Mouse (Mus musculus): ENCODE data around the gene Tas2r135. TPM values are rescaled to one million over a fixed set of nuclear protein-coding genes. Genes with fewer than 3 reads are reported as not detected.
A peak's percentile ranks its signal among the peaks of the same experiment; 100 is the strongest.

The Tas2r135 gene
- polyA plus RNA-seq, 1 experiment = 0.07 TPM

DNA sequence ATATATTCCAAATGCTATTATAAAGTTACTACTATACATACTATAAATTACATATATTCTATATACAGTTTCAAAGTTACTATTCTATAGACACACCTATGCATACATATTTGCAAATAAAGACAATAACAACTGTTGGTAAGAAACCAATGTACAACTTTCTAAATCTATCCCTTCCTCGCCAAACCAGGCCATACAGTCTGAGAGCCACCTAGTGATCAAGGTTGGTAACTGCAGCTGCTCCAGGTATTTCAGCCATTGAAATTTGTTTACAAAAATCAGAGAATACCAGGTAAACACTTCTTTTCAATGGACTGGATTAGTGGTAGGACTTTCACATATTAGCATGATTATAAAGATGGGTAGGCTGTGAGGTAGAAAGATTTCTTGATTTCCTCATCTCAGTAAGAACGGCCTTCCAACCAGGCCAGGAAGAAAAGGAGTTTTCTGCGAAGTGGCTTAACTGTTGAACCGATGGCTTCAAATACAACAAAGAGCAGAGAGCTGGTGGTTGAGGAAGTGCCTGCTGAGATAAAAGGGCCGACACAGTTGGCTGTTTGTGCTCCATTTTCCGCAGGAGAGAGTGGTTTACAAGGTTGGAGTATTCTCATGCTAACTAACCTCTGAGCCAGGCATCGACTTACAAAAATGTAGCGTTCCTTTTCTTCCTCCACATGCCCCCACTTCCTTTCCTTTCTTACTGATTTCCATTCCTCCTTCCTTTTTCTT, 24.7 kb upstream of the Tas2r135 start:
- Histone ChIP-seq H3K36me3 (ENCODE audit: control insufficient read depth, insufficient read depth, low read length) (no peaks in the 10 kb centered on the region), H3K27ac (ENCODE audit: insufficient read depth, low read length) (no peak overlapping the region), H3K27me3 (ENCODE audit: control insufficient read depth, insufficient read depth, low read length) (no peaks in the 10 kb centered on the region), H3K4me1 (ENCODE audit: control insufficient read depth, insufficient read depth, insufficient read length) (no peaks in the 10 kb centered on the region), H3K4me3 (ENCODE audit: extremely low read depth, insufficient read depth, insufficient read length) (no peak overlapping the region)
- TF ChIP-seq POLR2A (IDR thresholded peaks at IDR 0.05; ENCODE audit: low read depth, low read length) (no peak), CTCF (IDR thresholded peaks at IDR 0.05; ENCODE audit: extremely low read depth, insufficient read depth, insufficient read length, insufficient replicate concordance) (peak; percentile 42; the same call in 1 of the 2 replicates)
- peak in 1 of 2 experiments; percentile 21 for DNase-seq (ENCODE audit: low read depth in 1 of 2, low spot score in 2 of 2)
- 45% methylated on average over 8 of the region's 8 CpGs for WGBS

GRCm38 (mm10) chr6:42381221-42381620, 24.0 kb upstream of the Tas2r135 start:
- Histone ChIP-seq H3K27me3 (ENCODE audit: control insufficient read depth, insufficient read depth, low read length) (no peaks in the 10 kb centered on the region), H3K27ac (ENCODE audit: insufficient read depth, low read length) (no peak overlapping the region), H3K4me1 (ENCODE audit: control insufficient read depth, insufficient read depth, insufficient read length) (no peaks in the 10 kb centered on the region), H3K4me3 (ENCODE audit: extremely low read depth, insufficient read depth, insufficient read length) (no peak overlapping the region), H3K36me3 (ENCODE audit: control insufficient read depth, insufficient read depth, low read length) (no peaks in the 10 kb centered on the region)
- WGBS = 88% methylated on average over 2 of the region's 2 CpGs
- DNase-seq (ENCODE audit: low read depth in 1 of 2, low spot score in 2 of 2) = no peak
- TF ChIP-seq POLR2A (IDR thresholded peaks at IDR 0.05; ENCODE audit: low read depth, low read length) = no peak
- no peak for TF ChIP-seq CTCF (IDR thresholded peaks at IDR 0.05; ENCODE audit: extremely low read depth, insufficient read depth, insufficient read length, insufficient replicate concordance)

GRCm38 (mm10) chr6:42381916-42382381, 23.3 kb upstream of the Tas2r135 start:
- no peak for DNase-seq (ENCODE audit: low read depth in 1 of 2, low spot score in 2 of 2)
- Histone ChIP-seq H3K27ac (ENCODE audit: insufficient read depth, low read length) (0 out of 2 replicates have a peak overlapping the region, but pooled peaks have one; percentile 1), H3K27me3 (ENCODE audit: control insufficient read depth, insufficient read depth, low read length) (no peaks in the 10 kb centered on the region), H3K36me3 (ENCODE audit: control insufficient read depth, insufficient read depth, low read length) (no peaks in the 10 kb centered on the region), H3K4me1 (ENCODE audit: control insufficient read depth, insufficient read depth, insufficient read length) (no peaks in the 10 kb centered on the region), H3K4me3 (ENCODE audit: extremely low read depth, insufficient read depth, insufficient read length) (no peak overlapping the region)
- TF ChIP-seq CTCF (IDR thresholded peaks at IDR 0.05; ENCODE audit: extremely low read depth, insufficient read depth, insufficient read length, insufficient replicate concordance) (no peak), POLR2A (IDR thresholded peaks at IDR 0.05; ENCODE audit: low read depth, low read length) (no peak)
- 59% methylated on average over 9 of the region's 9 CpGs for WGBS

DNA sequence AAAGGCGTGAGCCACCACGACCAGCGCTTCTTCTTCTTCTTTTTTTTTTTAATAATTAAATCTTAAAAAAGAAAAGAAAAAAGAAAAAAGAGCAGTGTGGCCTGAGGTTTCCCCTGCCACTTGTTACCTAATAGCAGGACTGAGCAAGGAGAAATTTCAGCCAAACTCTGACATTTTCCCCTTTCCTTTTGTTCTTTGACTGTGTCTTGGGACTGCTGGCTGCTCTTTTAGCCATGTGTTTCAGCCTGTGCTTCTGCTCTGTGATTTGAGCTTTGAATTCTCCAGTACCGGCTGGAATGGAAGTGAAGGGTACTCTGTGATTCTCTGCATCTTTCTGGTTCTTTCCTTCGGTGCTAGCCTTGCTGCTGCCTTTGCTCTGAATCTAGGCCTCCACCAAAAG, 21.9 kb upstream of the Tas2r135 start:
- TF ChIP-seq CTCF (IDR thresholded peaks at IDR 0.05; ENCODE audit: extremely low read depth, insufficient read depth, insufficient read length, insufficient replicate concordance) (no peak), POLR2A (IDR thresholded peaks at IDR 0.05; ENCODE audit: low read depth, low read length) (no peak)
- Histone ChIP-seq H3K4me1 (ENCODE audit: control insufficient read depth, insufficient read depth, insufficient read length) (no peaks in the 10 kb centered on the region), H3K27ac (ENCODE audit: insufficient read depth, low read length) (no peak overlapping the region), H3K36me3 (ENCODE audit: control insufficient read depth, insufficient read depth, low read length) (no peaks in the 10 kb centered on the region), H3K4me3 (ENCODE audit: extremely low read depth, insufficient read depth, insufficient read length) (no peak overlapping the region), H3K27me3 (ENCODE audit: control insufficient read depth, insufficient read depth, low read length) (no peaks in the 10 kb centered on the region)
- DNase-seq (ENCODE audit: low read depth in 1 of 2, low spot score in 2 of 2) = no peak
- WGBS = 83% methylated on average over 5 of the region's 5 CpGs

GRCm38 (mm10) chr6:42385635-42386034, 19.6 kb upstream of the Tas2r135 start:
- TF ChIP-seq POLR2A (IDR thresholded peaks at IDR 0.05; ENCODE audit: low read depth, low read length) (no peak), CTCF (IDR thresholded peaks at IDR 0.05; ENCODE audit: extremely low read depth, insufficient read depth, insufficient read length, insufficient replicate concordance) (no peak)
- H3K36me3 ChIP-seq (ENCODE audit: control insufficient read depth, insufficient read depth, low read length) = no peaks in the 10 kb centered on the region
- no peak overlapping the region for H3K27ac ChIP-seq (ENCODE audit: insufficient read depth, low read length)
- no peak for DNase-seq (ENCODE audit: low read depth in 1 of 2, low spot score in 2 of 2)
- no peak overlapping the region for H3K4me3 ChIP-seq (ENCODE audit: extremely low read depth, insufficient read depth, insufficient read length)
- no peaks in the 10 kb centered on the region for H3K27me3 ChIP-seq (ENCODE audit: control insufficient read depth, insufficient read depth, low read length)
- WGBS = 33% methylated on average over 4 of the region's 4 CpGs
- H3K4me1 ChIP-seq (ENCODE audit: control insufficient read depth, insufficient read depth, insufficient read length) = no peaks in the 10 kb centered on the region

GRCm38 (mm10) chr6:42391796-42392330, 13.4 kb upstream of the Tas2r135 start:
- Histone ChIP-seq H3K4me1 (ENCODE audit: control insufficient read depth, insufficient read depth, insufficient read length) (peaks cover 8% of the 10 kb centered on the region; the same call in 1 of the 2 replicates), H3K27me3 (ENCODE audit: control insufficient read depth, insufficient read depth, low read length) (no peaks in the 10 kb centered on the region), H3K4me3 (ENCODE audit: extremely low read depth, insufficient read depth, insufficient read length) (no peak overlapping the region), H3K36me3 (ENCODE audit: control insufficient read depth, insufficient read depth, low read length) (no peaks in the 10 kb centered on the region), H3K27ac (ENCODE audit: insufficient read depth, low read length) (no peak overlapping the region)
- TF ChIP-seq CTCF (IDR thresholded peaks at IDR 0.05; ENCODE audit: extremely low read depth, insufficient read depth, insufficient read length, insufficient replicate concordance) (no peak), POLR2A (IDR thresholded peaks at IDR 0.05; ENCODE audit: low read depth, low read length) (no peak)
- 64% methylated on average over 2 of the region's 2 CpGs for WGBS
- no peak for DNase-seq (ENCODE audit: low read depth in 1 of 2, low spot score in 2 of 2)
